Mouse (Mus musculus): Measurements from ENCODE around the gene Olfr33. TPM values are rescaled to one million over a fixed set of nuclear protein-coding genes. Genes with fewer than 3 reads are reported as not detected.

Gene Olfr33
- polyA plus RNA-seq (2015; fragmentation: Nextera tagmentation; extraction: Ambion mirVana) = not detected in 2 replicates

DNA sequence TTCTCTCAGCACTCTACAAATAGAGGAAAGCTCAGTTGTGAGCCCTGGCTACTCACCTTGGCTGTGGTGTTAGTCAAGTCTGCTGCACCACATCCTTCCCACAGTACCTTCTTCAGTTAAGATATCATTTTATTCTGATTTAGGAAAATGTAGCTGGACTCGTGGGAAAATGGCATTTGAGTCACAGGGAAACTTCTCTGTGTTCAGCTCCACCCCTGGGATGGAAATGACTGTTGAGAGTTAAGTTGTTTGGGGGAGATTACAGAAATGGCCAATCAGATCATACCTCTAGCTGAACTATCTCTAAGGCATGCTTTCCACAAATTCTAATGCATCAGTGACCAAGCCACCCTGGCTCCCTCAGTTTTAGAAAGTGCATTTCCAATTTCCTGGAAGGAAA, at the start of gene Olfr33:
Gene Olfr33 (minus strand): TSS at position 101 of the 400 bp plus-strand sequence.
- 45% methylated on average over 1 of the region's 1 CpGs for WGBS
- no peaks in the 10 kb centered on the region for H3K27me3 ChIP-seq

DNA sequence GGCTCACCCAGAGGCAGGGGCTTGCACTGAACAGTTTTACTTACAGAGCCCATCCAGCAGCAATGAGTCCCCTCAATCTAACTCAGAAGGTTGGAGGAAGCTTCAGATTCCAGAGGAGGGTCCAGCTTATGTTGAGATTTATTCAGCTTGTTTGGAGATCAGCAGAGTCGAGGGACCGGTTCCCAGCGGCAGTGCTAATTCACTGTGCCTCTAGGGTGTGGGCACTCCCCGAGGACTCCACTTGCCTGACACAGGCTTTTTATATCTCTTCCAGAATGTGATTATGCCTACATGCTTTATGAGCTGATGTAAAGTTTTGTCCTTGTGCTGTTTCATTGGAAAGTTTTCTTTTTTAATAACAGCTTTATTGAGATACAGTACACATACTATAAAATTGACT, 40.4 kb upstream of the Olfr33 start, which contains the start of the genes Olfr560 and Olfr78:
Gene Olfr560 (minus strand): TSS at position 101 of the 400 bp plus-strand sequence.
Gene Olfr78 (minus strand): TSS at position 206 of the 400 bp plus-strand sequence.
- no peak within 1 kb of the TSS for H3K4me2 ChIP-seq
- no peaks in the 10 kb centered on the region for H3K36me3 ChIP-seq
- no peak within 1 kb of the TSS for H3K9ac ChIP-seq
- no peak within 1 kb of the TSS for H3K27ac ChIP-seq
- WGBS = 63% methylated on average over 4 of the region's 4 CpGs
- no peaks in the 10 kb centered on the region for H3K4me1 ChIP-seq
- no peak for ATAC-seq (ENCODE audit: insufficient number of reproducible peaks, insufficient read depth, low FRiP score, low TSS enrichment, low read depth)
- H3K27me3 ChIP-seq = no peaks in the 10 kb centered on the region
- H3K4me3 ChIP-seq = no peak within 1 kb of the TSS
- no peaks in the 10 kb centered on the region for H3K9me3 ChIP-seq

More for the DNA sequence above, at the start of gene Olfr33:
- Histone ChIP-seq H3K36me3 (no peaks in the 10 kb centered on the region), H3K9ac (no peak within 1 kb of the TSS), H3K9me3 (no peaks in the 10 kb centered on the region), H3K4me2 (no peak within 1 kb of the TSS), H3K27ac (no peak within 1 kb of the TSS), H3K4me3 (no peak within 1 kb of the TSS), H3K4me1 (no peaks in the 10 kb centered on the region)
- ATAC-seq (ENCODE audit: insufficient number of reproducible peaks, insufficient read depth, low FRiP score, low TSS enrichment, low read depth) = no peak

DNA sequence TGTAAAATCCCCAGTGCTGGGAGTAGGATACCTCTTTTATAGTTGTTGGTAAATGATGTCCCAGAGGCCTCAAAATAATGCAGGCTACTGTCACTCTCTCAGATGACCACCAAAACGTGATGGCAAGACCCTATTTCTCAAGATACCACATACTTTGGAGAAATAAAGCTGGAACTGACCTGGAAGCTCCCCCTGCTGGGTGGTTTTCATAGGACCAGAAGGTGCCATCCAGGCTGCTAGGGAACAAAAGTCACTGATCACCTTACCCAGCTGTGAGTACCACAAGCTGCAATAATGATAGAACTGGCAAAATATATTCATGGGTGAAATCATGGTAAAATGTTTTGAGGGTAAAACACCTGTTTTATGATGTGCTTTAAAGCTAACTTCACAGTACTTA, 33.2 kb upstream of the Olfr33 start:
- H3K4me2 ChIP-seq = no peak overlapping the region
- no peaks in the 10 kb centered on the region for H3K27me3 ChIP-seq
- H3K9me3 ChIP-seq = no peaks in the 10 kb centered on the region
- H3K9ac ChIP-seq = no peak overlapping the region
- H3K4me3 ChIP-seq = no peak overlapping the region
- no peaks in the 10 kb centered on the region for H3K36me3 ChIP-seq
- ATAC-seq (ENCODE audit: insufficient number of reproducible peaks, insufficient read depth, low FRiP score, low TSS enrichment, low read depth) = no peak
- WGBS = 20% methylated on average over 1 of the region's 1 CpGs
- H3K27ac ChIP-seq = no peak overlapping the region
- no peaks in the 10 kb centered on the region for H3K4me1 ChIP-seq

DNA sequence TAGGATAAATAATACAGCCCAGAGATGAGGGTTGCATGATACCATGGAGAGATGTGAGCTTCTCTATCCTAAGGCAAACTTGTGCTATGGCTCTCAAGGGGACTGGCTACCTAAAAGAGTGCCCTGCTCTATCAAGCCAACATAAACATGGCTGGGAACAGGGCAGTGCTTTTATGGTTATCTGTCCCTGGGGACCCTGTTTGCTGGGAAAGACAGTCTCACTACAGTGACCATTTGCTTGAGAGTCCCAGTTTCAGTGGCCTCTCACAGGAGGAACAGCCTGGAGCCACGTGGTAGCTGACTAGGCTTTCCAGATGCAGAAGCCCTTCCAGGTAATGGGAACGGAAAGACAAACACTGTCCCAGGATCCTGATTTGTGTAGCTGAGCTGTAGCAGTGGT, 18.8 kb upstream of the Olfr33 start:
- H3K27me3 ChIP-seq = no peaks in the 10 kb centered on the region
- H3K36me3 ChIP-seq = no peaks in the 10 kb centered on the region
- H3K4me2 ChIP-seq = no peak overlapping the region
- H3K27ac ChIP-seq = no peak overlapping the region
- 53% methylated on average over 2 of the region's 2 CpGs for WGBS
- no peak for ATAC-seq (ENCODE audit: insufficient number of reproducible peaks, insufficient read depth, low FRiP score, low TSS enrichment, low read depth)
- H3K9me3 ChIP-seq = no peaks in the 10 kb centered on the region
- H3K9ac ChIP-seq = no peak overlapping the region
- no peaks in the 10 kb centered on the region for H3K4me1 ChIP-seq
- H3K4me3 ChIP-seq = no peak overlapping the region

DNA sequence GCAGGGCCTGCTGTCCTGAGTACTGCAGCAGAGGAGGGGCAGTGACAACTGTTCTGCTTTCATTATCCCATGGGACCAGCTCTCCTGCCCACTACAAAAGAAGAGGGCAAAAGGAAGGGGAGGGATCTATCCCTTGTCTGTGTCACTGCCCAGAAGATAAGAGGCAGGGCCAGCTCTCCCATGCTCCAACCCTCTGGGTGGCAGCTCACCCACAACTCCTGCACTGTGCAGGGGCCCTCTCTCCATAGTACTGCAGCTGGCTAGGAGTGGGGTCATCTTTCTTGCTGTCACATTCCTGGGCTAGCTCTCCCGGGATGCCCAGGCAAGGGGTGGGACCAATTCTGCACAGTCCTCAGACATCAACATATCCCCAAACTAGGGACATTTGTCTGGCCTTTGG, 14.9 kb upstream of the Olfr33 start:
- H3K9ac ChIP-seq = no peak overlapping the region
- no peak overlapping the region for H3K27ac ChIP-seq
- H3K27me3 ChIP-seq = no peaks in the 10 kb centered on the region
- H3K4me3 ChIP-seq = no peak overlapping the region
- H3K4me2 ChIP-seq = no peak overlapping the region
- no peak; the same call in 1 of the 2 replicates for ATAC-seq (ENCODE audit: insufficient number of reproducible peaks, insufficient read depth, low FRiP score, low TSS enrichment, low read depth)
- H3K36me3 ChIP-seq = no peaks in the 10 kb centered on the region
- H3K9me3 ChIP-seq = no peaks in the 10 kb centered on the region
- no peaks in the 10 kb centered on the region for H3K4me1 ChIP-seq
- 74% methylated on average over 1 of the region's 1 CpGs for whole genome bisulfite sequencing

DNA sequence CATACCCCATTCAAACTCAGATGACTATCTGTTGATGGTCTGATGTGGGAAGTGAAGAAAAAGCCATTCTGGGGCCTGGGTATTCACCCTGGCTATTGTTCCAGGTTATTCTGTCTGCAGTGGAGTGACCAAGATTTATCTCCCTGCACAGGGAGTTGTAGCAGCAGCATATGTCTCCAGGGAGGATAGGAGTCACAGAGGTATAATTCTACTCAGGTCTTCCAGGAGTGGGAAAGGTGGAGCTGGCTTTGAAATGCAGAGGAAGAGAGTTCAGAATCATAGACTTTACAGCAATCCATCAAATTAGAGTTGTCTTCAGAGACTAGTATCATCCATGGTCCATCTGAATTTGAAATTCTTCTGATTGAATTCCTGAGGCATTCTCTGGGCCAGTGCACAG, 8.5 kb upstream of the Olfr33 start, which contains the start of gene Olfr559:
Gene Olfr559 (minus strand): TSS at position 101 of the 400 bp plus-strand sequence.
- Histone ChIP-seq H3K36me3 (no peaks in the 10 kb centered on the region), H3K27ac (no peak within 1 kb of the TSS), H3K27me3 (no peaks in the 10 kb centered on the region), H3K4me3 (no peak within 1 kb of the TSS), H3K9me3 (no peaks in the 10 kb centered on the region), H3K4me2 (no peak within 1 kb of the TSS), H3K9ac (no peak within 1 kb of the TSS), H3K4me1 (no peaks in the 10 kb centered on the region)
- ATAC-seq (ENCODE audit: insufficient number of reproducible peaks, insufficient read depth, low FRiP score, low TSS enrichment, low read depth) = no peak

DNA sequence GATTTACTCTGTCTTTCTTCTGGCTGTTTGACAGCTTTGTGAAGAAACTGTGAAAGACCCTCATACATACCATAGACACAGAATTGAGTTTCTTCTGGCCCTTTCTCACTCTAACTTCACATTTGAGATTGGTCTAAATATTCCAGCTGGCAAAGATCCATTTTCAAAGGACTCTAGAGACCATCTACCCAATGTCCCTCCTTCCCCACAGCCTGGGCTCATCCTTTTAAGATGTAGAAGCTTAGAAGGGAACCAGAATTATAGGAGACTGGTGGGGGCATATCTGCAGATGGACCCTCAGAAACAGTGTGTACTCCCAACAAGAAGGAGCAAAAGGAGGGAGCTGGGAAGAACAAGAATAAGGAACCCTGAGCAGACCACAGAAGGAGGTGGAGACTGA, 17.0 kb downstream of the Olfr33 start, which contains the start of gene Olfr558:
Gene Olfr558 (plus strand): TSS at position 301 of the 400 bp plus-strand sequence.
- no peak within 1 kb of the TSS for H3K4me3 ChIP-seq
- ATAC-seq (ENCODE audit: insufficient number of reproducible peaks, insufficient read depth, low FRiP score, low TSS enrichment, low read depth) = no peak
- no peaks in the 10 kb centered on the region for H3K9me3 ChIP-seq
- H3K4me2 ChIP-seq = no peak within 1 kb of the TSS
- no peaks in the 10 kb centered on the region for H3K4me1 ChIP-seq
- H3K27ac ChIP-seq = no peak within 1 kb of the TSS
- no peak within 1 kb of the TSS for H3K9ac ChIP-seq
- H3K27me3 ChIP-seq = no peaks in the 10 kb centered on the region
- no peaks in the 10 kb centered on the region for H3K36me3 ChIP-seq

DNA sequence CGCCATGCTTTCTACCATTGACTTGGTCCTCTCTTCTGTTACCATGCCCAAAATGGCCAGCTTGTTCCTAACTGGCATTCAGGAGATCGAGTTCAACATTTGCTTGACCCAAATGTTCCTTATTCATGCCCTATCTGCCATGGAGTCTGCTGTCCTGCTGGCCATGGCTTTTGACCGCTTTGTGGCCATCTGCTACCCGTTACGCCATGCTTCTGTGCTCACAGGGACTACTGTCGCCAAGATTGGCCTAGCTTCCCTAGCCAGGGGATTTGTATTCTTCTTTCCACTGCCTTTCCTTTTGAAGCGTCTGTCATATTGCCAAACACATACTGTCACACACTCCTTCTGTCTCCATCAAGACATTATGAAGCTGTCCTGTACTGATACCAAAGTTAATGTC, 20.4 kb downstream of the Olfr33 start:
- no peaks in the 10 kb centered on the region for H3K4me1 ChIP-seq
- no peaks in the 10 kb centered on the region for H3K27me3 ChIP-seq
- H3K4me3 ChIP-seq = no peak overlapping the region
- no peaks in the 10 kb centered on the region for H3K9me3 ChIP-seq
- no peak overlapping the region for H3K4me2 ChIP-seq
- H3K27ac ChIP-seq = no peak overlapping the region
- WGBS = 87% methylated on average over 7 of the region's 7 CpGs
- H3K36me3 ChIP-seq = no peaks in the 10 kb centered on the region
- H3K9ac ChIP-seq = no peak overlapping the region
- no peak for ATAC-seq (ENCODE audit: insufficient number of reproducible peaks, insufficient read depth, low FRiP score, low TSS enrichment, low read depth)

DNA sequence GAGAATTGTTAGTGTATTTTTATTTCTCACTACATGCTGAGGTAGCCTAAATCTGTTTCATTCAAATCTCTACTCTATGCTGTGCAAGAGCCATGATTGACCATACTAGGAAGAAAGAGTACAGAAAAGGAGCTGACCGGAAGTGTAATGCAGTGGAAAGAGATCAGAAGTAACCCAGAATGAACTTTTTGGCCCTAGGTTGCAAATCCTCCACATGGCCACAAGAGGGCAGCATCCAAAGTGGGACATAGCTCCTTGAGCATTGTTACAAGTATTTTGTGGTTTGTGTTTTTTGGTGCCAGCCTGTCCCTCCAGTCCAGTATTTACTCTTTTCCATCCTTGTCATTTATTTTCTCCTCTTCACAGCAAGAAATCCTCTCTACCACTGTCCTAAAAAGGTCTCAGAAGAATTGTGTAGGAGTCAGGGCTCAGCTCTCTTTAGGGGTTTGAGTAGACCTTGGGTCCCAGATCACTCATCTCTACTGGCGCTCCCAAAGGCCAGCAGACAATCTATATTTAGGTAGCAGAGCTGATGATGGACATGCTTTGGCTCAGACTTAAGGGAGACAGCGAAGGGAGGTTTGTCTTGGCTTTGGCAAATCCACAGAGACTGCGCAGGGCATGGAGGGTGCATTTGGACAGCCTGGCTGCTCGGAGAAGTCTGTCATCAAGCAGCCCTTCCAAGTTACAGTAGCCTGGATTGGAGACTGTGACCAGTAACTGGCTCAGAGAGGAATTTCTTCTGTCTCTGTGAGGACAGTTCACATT, 23.3 kb downstream of the Olfr33 start, which contains the start of gene Olfr557:
Gene Olfr557 (plus strand): TSS at position 553 of the 768 bp plus-strand sequence.
- Histone ChIP-seq H3K4me2 (no peak within 1 kb of the TSS), H3K27me3 (no peaks in the 10 kb centered on the region), H3K9ac (no peak within 1 kb of the TSS), H3K4me1 (no peaks in the 10 kb centered on the region), H3K4me3 (no peak within 1 kb of the TSS), H3K9me3 (no peaks in the 10 kb centered on the region), H3K36me3 (no peaks in the 10 kb centered on the region), H3K27ac (no peak within 1 kb of the TSS)
- no peak for ATAC-seq (ENCODE audit: insufficient number of reproducible peaks, insufficient read depth, low FRiP score, low TSS enrichment, low read depth)
- whole genome bisulfite sequencing = 76% methylated on average over 5 of the region's 5 CpGs

DNA sequence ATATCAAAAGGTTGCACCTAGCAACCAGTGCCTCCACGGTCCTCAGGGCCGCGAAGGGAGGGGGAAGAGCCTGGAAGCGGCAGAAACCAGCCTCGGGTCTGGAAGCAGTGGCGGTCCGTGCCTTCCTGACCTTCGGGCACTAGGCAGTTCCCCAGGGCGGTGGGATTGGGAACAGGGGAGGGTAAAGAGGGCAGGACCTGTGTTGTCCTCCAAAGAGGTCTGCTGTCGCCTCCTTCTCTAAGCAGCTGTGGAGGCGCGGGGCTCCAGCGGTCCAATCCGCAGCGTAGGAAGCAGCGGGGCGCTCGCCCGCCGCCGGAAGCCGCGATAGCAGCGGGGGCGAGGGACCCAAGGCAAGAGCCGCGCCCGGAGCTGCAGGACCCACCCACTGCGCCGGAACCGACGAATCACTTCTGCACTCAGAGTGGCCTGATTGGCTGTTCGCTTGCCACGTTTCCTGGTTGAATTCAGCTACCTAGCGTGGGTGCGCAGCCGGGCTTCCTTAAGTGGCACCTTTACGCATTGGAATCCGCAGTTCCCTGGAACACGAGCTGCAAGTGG, 31.8 kb downstream of the Olfr33 start, which contains the start of gene Trim68:
Gene Trim68 (minus strand): TSS at position 384 of the 558 bp plus-strand sequence.
- peak within 1 kb of the TSS; percentile 69 for H3K4me2 ChIP-seq
- no peaks in the 10 kb centered on the region for H3K4me1 ChIP-seq
- peak within 1 kb of the TSS; percentile 81 for H3K27ac ChIP-seq
- peaks cover 7% of the 10 kb centered on the region; the same call in 1 of the 2 replicates for H3K36me3 ChIP-seq
- peak within 1 kb of the TSS; percentile 68 for H3K4me3 ChIP-seq
- peak within 1 kb of the TSS; percentile 81 for H3K9ac ChIP-seq
- ATAC-seq (ENCODE audit: insufficient number of reproducible peaks, insufficient read depth, low FRiP score, low TSS enrichment, low read depth) = peak; percentile 99
- no peaks in the 10 kb centered on the region for H3K27me3 ChIP-seq
- H3K9me3 ChIP-seq = no peaks in the 10 kb centered on the region
- 0% methylated on average over 40 of the region's 40 CpGs for WGBS

DNA sequence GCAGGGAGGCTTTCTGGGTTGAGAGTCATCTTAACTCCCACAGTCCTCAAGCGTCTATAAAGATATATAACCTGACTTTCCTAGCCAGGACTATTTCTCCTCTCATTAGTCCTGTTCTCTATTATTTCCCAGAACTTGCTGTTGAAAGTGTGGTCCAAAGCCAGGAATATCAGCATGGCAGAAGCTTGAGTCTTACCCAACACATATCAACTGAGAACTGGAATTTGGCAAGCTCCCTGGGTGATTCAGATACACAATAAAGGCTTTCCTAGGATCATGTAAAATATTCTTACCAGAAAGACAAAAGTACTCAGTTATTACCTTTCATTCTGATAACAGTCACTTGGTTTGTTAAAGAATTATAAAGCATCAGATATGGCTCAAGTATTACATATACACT, 37.0 kb downstream of the Olfr33 start:
- Histone ChIP-seq H3K9ac (no peak overlapping the region), H3K4me1 (no peaks in the 10 kb centered on the region), H3K4me3 (no peak overlapping the region), H3K27me3 (no peaks in the 10 kb centered on the region), H3K4me2 (no peak overlapping the region), H3K9me3 (no peaks in the 10 kb centered on the region), H3K36me3 (peaks cover 16% of the 10 kb centered on the region), H3K27ac (no peak overlapping the region)
- 93% methylated on average over 1 of the region's 1 CpGs for WGBS
- no peak for ATAC-seq (ENCODE audit: insufficient number of reproducible peaks, insufficient read depth, low FRiP score, low TSS enrichment, low read depth)

DNA sequence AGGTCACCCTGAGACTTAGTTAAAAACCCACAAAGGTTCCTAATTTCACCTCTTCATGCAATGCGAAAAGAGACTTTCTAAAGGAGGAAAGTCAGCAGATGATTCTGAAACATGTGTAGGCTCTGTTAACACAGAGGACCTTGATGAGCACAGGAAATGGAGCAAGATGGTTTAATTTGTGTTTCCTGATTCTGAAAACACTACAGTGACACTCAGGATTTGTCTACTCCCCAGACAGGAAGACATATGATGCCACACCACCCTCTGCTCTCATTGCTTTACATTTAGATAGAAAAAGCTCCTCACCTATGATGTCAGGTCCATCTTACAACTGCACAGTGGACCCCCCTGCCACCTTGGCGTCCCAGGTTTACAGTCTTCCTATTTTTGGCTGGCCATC, 42.6 kb downstream of the Olfr33 start:
- no peaks in the 10 kb centered on the region for H3K4me1 ChIP-seq
- no peak overlapping the region for H3K9ac ChIP-seq
- WGBS = 81% methylated on average over 2 of the region's 2 CpGs
- no peaks in the 10 kb centered on the region for H3K9me3 ChIP-seq
- peaks cover 5% of the 10 kb centered on the region for H3K36me3 ChIP-seq
- no peak for ATAC-seq (ENCODE audit: insufficient number of reproducible peaks, insufficient read depth, low FRiP score, low TSS enrichment, low read depth)
- no peak overlapping the region for H3K27ac ChIP-seq
- H3K4me3 ChIP-seq = no peak overlapping the region
- H3K27me3 ChIP-seq = no peaks in the 10 kb centered on the region
- H3K4me2 ChIP-seq = no peak overlapping the region

Data from embryonic facial prominence, embryonic 13.5 days (tissue).